Mouse (Mus musculus) thymus, adult 2 months (tissue): ENCODE data around the gene Slc34a1. TPM values are rescaled to one million over a fixed set of nuclear protein-coding genes. Genes with fewer than 3 reads are reported as not detected.

ENCODE experiments used
- DNase-seq: peaks from one replicate; pipeline ENCODE4 v3.0.0; 2021
- H3K27ac ChIP-seq: fragments of 200-500 bp; 2 replicates; pipeline ENCODE4 v1.5.1; 2012; ENCODE audit warnings: low read length, control low read depth; ENCODE audit not compliant: control insufficient read depth, insufficient read depth
- H3K27me3 ChIP-seq: fragments of 200-500 bp; 2 replicates; pipeline ENCODE4 v1.6.1; 2012; ENCODE audit warnings: mild to moderate bottlenecking, low read length, moderate library complexity, mixed read lengths; ENCODE audit not compliant: control insufficient read depth, insufficient read depth
- H3K36me3 ChIP-seq: fragments of 200-500 bp; 2 replicates; pipeline ENCODE4 v1.6.1; 2012; ENCODE audit warnings: mild to moderate bottlenecking, low read length, moderate library complexity; ENCODE audit not compliant: control insufficient read depth, insufficient read depth
- H3K4me1 ChIP-seq: fragments of 200-500 bp; replicated peaks from 2 replicates; pipeline ENCODE4 v1.6.1; 2012; ENCODE audit warnings: low read length; ENCODE audit not compliant: control insufficient read depth, insufficient read depth
- H3K4me3 ChIP-seq: fragments of 200-500 bp; 2 replicates; pipeline ENCODE4 v1.5.1; 2012; ENCODE audit warnings: mild to moderate bottlenecking, low read length, control low read depth, moderate library complexity; ENCODE audit not compliant: control insufficient read depth, insufficient read depth
- CTCF ChIP-seq: fragments of 200-500 bp; IDR thresholded peaks from 2 replicates; pipeline ENCODE4 v1.5.1; 2012; ENCODE audit warnings: mild to moderate bottlenecking, control low read depth, low read length, moderate library complexity, borderline replicate concordance; ENCODE audit not compliant: control insufficient read depth, poor library complexity, insufficient read depth; ENCODE audit errors: extremely low read depth
- POLR2A ChIP-seq: fragments of 200-500 bp; IDR thresholded peaks from 2 replicates; pipeline ENCODE4 v1.6.1; 2012; ENCODE audit warnings: mild to moderate bottlenecking, low read length, control low read depth, moderate library complexity; ENCODE audit not compliant: control insufficient read depth, poor library complexity, insufficient read depth; ENCODE audit errors: extremely low read depth
- WGBS: fragments of 180-500 bp; shearing (Covaris S2); methylation state at CpG from one replicate; pipeline ENCODE4 v1.1.7; 2018; 5-methylcytosine and 5-hydroxymethylcytosine counted together
- polyA plus RNA-seq: library from polyadenylated mRNA; depleted of rRNA; stranded (reverse); fragments of >200 nt; gene quantifications from 2 replicates; pipeline ENCODE4 v1.2.3, GENCODE M21; 2012; rRNA removed

The Slc34a1 gene
- polyA plus RNA-seq, 1 experiment, result 6.0 TPM

DNA sequence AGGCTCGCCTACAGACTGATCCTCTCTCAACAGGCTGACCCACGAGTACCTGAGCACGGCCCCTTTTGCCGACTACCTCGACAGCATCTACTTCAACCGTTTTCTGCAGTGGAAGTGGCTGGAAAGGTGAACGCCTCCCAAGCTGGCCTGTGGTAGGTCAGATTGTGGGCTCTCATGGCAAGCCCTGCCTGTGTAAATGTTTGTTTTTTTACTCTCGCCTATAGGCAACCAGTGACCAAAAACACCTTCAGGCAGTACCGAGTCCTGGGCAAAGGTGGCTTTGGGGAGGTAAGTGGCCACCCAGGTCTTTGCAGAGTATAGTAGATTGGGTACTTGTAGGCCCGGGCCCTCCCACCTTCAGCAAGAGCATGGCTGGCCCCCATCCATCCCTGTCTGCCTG is 53.3 kb downstream of the Slc34a1 start:
- Histone ChIP-seq H3K27me3 (no peaks in the 10 kb centered on the region), H3K27ac (no peak overlapping the region), H3K36me3 (peaks cover 65% of the 10 kb centered on the region), H3K4me1 (peaks cover 42% of the 10 kb centered on the region), H3K4me3 (no peak overlapping the region)
- DNase-seq, result no peak
- TF ChIP-seq CTCF (no peak), POLR2A (no peak)
- 96% methylated on average over 10 of the region's 10 CpGs for WGBS

- no peak overlapping the region for H3K27ac ChIP-seq
- no peaks in the 10 kb centered on the region for H3K27me3 ChIP-seq
- H3K4me1 ChIP-seq, result peaks cover 35% of the 10 kb centered on the region
- TF ChIP-seq CTCF, result no peak
- TF ChIP-seq POLR2A, result no peak
- H3K4me3 ChIP-seq, result no peak overlapping the region
- no peak for DNase-seq
- peaks cover 71% of the 10 kb centered on the region for H3K36me3 ChIP-seq
- WGBS, result 99% methylated on average over 16 of the region's 16 CpGs
Measured at GRCm38 (mm10) chr13:55451785-55452549, 54.0 kb downstream of the Slc34a1 start.

DNA sequence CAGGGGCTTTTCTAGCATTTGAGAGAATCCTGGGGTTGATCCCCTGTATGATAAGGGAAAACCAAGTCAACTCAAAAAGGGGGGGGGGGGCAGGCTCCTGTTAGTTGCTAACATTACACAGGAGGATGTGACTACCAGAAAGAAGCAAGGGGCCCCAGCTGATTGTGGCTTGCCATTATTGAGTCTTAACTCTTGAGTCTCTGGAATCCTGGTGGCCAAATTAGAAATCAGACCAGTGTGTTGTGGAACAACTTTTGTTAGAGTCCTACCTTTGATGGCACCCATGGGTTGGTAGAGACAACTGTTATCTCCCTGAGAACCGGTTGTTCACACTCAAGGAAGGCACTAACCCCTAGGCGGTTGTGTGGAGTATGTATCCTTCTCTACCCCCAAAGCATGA is 65.0 kb downstream of the Slc34a1 start:
- TF ChIP-seq POLR2A (no peak), CTCF (no peak)
- Histone ChIP-seq H3K27me3 (no peaks in the 10 kb centered on the region), H3K36me3 (peaks cover 33% of the 10 kb centered on the region), H3K4me3 (no peak overlapping the region), H3K27ac (no peak overlapping the region), H3K4me1 (peaks cover 25% of the 10 kb centered on the region)
- no peak for DNase-seq
- 87% methylated on average over 2 of the region's 2 CpGs for WGBS

GRCm38 (mm10) chr13:55463399-55464026 is 65.5 kb downstream of the Slc34a1 start:
- DNase-seq, result peak; percentile 54
- peaks cover 25% of the 10 kb centered on the region for H3K4me1 ChIP-seq
- WGBS, result 18% methylated on average over 14 of the region's 14 CpGs

DNA sequence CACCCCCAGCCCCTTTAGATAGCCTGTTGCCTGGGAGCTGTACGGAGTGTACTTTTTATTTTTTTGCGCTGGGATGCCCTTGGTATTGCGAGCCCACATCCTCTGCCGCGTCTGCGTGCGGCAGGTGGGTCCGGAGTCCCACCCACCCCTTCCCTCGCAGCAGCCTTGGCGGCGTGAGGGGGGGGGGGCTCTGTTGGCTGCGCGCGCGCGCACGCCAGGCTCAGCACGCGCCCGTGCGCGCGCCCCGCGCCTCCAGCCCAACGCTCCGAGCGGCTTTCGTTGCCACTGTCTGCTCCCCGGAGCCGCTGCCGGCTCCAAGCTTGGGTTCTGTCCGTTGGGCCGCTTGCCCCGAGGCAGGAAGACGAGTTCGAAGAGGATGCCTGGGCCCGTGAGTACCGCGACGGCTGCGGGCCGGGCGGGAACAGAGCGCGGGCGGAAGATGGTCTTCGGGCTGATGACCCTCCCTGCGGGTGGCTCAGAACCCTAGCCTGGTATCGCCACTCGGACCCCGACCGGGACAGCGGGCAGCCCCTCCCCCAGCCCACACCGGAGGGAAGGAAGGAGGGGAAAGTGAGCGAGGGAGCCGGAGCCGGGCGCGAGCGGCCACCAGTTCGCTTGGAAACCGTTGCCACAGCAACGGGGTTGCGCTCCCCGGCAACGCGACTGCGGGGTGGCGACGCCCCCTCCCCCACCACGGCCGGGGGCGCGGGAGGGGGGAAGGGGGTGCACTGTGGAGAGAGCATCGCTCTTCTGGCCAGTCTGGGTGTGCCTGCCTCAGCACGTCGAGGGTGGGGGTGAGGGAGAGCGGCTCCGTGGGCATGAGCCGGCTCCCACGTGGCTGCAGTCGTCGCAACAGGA is 66.3 kb downstream of the Slc34a1 start, which contains the start of gene Prr7:
Gene Prr7, plus strand, starts transcription at position 241 of the 858 bp plus-strand sequence.
- peak; percentile 70 for DNase-seq
- peaks cover 20% of the 10 kb centered on the region for H3K36me3 ChIP-seq
- H3K27ac ChIP-seq, result peak within 1 kb of the TSS; percentile 38
- peaks cover 25% of the 10 kb centered on the region for H3K4me1 ChIP-seq
- no peaks in the 10 kb centered on the region for H3K27me3 ChIP-seq
- TF ChIP-seq CTCF (no peak), POLR2A (no peak)
- peak within 1 kb of the TSS; percentile 47 for H3K4me3 ChIP-seq
- 1% methylated on average over 78 of the region's 84 CpGs for WGBS

More at GRCm38 (mm10) chr13:55463399-55464026, 65.5 kb downstream of the Slc34a1 start:
- peak overlapping the region; percentile 47 for H3K4me3 ChIP-seq
- H3K27me3 ChIP-seq, result no peaks in the 10 kb centered on the region
- H3K27ac ChIP-seq, result peak overlapping the region; percentile 38
- TF ChIP-seq CTCF (no peak), POLR2A (no peak)
- peaks cover 27% of the 10 kb centered on the region for H3K36me3 ChIP-seq

- Histone ChIP-seq H3K4me1 (peaks cover 25% of the 10 kb centered on the region), H3K36me3 (peaks cover 10% of the 10 kb centered on the region), H3K27me3 (no peaks in the 10 kb centered on the region), H3K27ac (no peak overlapping the region), H3K4me3 (no peak overlapping the region)
- DNase-seq, result no peak
- WGBS, result 8% methylated on average over 3 of the region's 3 CpGs
- TF ChIP-seq POLR2A (no peak), CTCF (no peak)
Measured at GRCm38 (mm10) chr13:55465184-55465583, 67.2 kb downstream of the Slc34a1 start.

Other genes with a start within 250 kb of the Slc34a1 start
- 0.50 and 0.63 TPM in 2 replicates for gene Fgfr4, start 245.5 kb upstream of the Slc34a1 start, polyA plus RNA-seq
- gene Nsd1, start 188.4 kb upstream of the Slc34a1 start, polyA plus RNA-seq, result 32.8 and 38.6 TPM in 2 replicates
- gene Prelid1, start 77.7 kb upstream of the Slc34a1 start, polyA plus RNA-seq, result 493 and 534 TPM in 2 replicates
- gene Rab24, start 76.2 kb upstream of the Slc34a1 start, polyA plus RNA-seq, result 112 and 119 TPM in 2 replicates
- 122 and 153 TPM in 2 replicates for gene Mxd3, start 68.4 kb upstream of the Slc34a1 start, polyA plus RNA-seq
- gene Lman2, start 35.4 kb upstream of the Slc34a1 start, polyA plus RNA-seq, result 134 and 139 TPM in 2 replicates
- gene Rgs14, start 28.5 kb upstream of the Slc34a1 start, polyA plus RNA-seq, result 179 and 220 TPM in 2 replicates
- gene Pfn3, start 17.0 kb downstream of the Slc34a1 start, polyA plus RNA-seq, result not detected in 2 replicates
- 0.39 and 1.6 TPM in 2 replicates for gene F12, start 28.6 kb downstream of the Slc34a1 start, polyA plus RNA-seq
- gene Grk6, start 46.9 kb downstream of the Slc34a1 start, polyA plus RNA-seq, result 228 and 238 TPM in 2 replicates
- gene Prr7, start 66.1 kb downstream of the Slc34a1 start, polyA plus RNA-seq, result 33.8 and 52.2 TPM in 2 replicates
- 7.8 and 9.8 TPM in 2 replicates for gene Dbn1, start 89.9 kb downstream of the Slc34a1 start, polyA plus RNA-seq
- 25.6 and 29.5 TPM in 2 replicates for gene Pdlim7, start 115.5 kb downstream of the Slc34a1 start, polyA plus RNA-seq
- 18.2 and 21.9 TPM in 2 replicates for gene Dok3, start 131.1 kb downstream of the Slc34a1 start, polyA plus RNA-seq
- gene Ddx41, start 138.5 kb downstream of the Slc34a1 start, polyA plus RNA-seq, result 97.8 and 100.0 TPM in 2 replicates
- 381 and 409 TPM in 2 replicates for gene Fam193b, start 172.9 kb downstream of the Slc34a1 start, polyA plus RNA-seq
- 73.4 and 76.8 TPM in 2 replicates for gene Tmed9, start 175.5 kb downstream of the Slc34a1 start, polyA plus RNA-seq
- 45.3 and 47.2 TPM in 2 replicates for gene B4galt7, start 201.7 kb downstream of the Slc34a1 start, polyA plus RNA-seq
- 15.7 and 17.8 TPM in 2 replicates for gene Caml, start 224.8 kb downstream of the Slc34a1 start, polyA plus RNA-seq
- gene Ddx46, start 236.8 kb downstream of the Slc34a1 start, polyA plus RNA-seq, result 25.3 and 29.5 TPM in 2 replicates